Mouse (Mus musculus) thymus, postnatal 36 days (tissue): ENCODE measurements around the gene Fam25c.
"Not testable (repeated sequence)": the region's sequence is repeated elsewhere in the genome, so short reads cannot be mapped to it uniquely, and the experiment has no call there.

Experiments
- DNase-seq, 2 experiments: peaks; one replicate each; pipeline ENCODE4 v3.0.0; 2022; ENCODE audit warnings: mixed read lengths in 2 of 2

Gene Fam25c

GRCm38 (mm10) chr14:34326606-34327005, 28.6 kb downstream of the Fam25c start:
- no peak for DNase-seq

GRCm38 (mm10) chr14:34323576-34324085, 31.6 kb downstream of the Fam25c start:
- no peak for DNase-seq

GRCm38 (mm10) chr14:34318113-34318512, 37.1 kb downstream of the Fam25c start:
- DNase-seq, result no peak

- no peak for DNase-seq
Observed at GRCm38 (mm10) chr14:34317431-34317830, 37.8 kb downstream of the Fam25c start.

GRCm38 (mm10) chr14:34316346-34316745, 38.9 kb downstream of the Fam25c start:
- DNase-seq, result no peak

GRCm38 (mm10) chr14:34314796-34315195, 40.4 kb downstream of the Fam25c start:
- DNase-seq, result no peak

- not testable (repeated sequence) for DNase-seq
Observed at GRCm38 (mm10) chr14:34314383-34314782, 40.9 kb downstream of the Fam25c start.

GRCm38 (mm10) chr14:34313612-34314011, 41.6 kb downstream of the Fam25c start:
- no peak for DNase-seq

GRCm38 (mm10) chr14:34312339-34313048, 42.7 kb downstream of the Fam25c start:
- no peak for DNase-seq

- no peak for DNase-seq
Observed at GRCm38 (mm10) chr14:34311691-34312090, 43.5 kb downstream of the Fam25c start.

GRCm38 (mm10) chr14:34311021-34311631, 44.1 kb downstream of the Fam25c start:
- DNase-seq, result peak; percentile 55 to 61

GRCm38 (mm10) chr14:34310234-34310965, 44.8 kb downstream of the Fam25c start, which contains the start of the genes Shld2 and Glud1:
Gene Shld2 (minus strand): TSS chr14:34310493.
Gene Glud1 (plus strand): TSS chr14:34310727.
- DNase-seq, result peak; percentile 91 to 92

GRCm38 (mm10) chr14:34309907-34310233, 45.4 kb downstream of the Fam25c start:
- peak in 1 of 2 experiments; percentile 6 for DNase-seq

- no peak for DNase-seq
Observed at GRCm38 (mm10) chr14:34309266-34309665, 46.0 kb downstream of the Fam25c start.

GRCm38 (mm10) chr14:34303265-34303680, 52.0 kb downstream of the Fam25c start:
- no peak for DNase-seq

GRCm38 (mm10) chr14:34302681-34303242, 52.5 kb downstream of the Fam25c start:
- no peak for DNase-seq
